Mouse (Mus musculus): Measurements from ENCODE around the gene Syt13.

GRCm38 (mm10) chr2:92870139-92870836 lies 44.6 kb upstream of the Syt13 start:
- TF ChIP-seq CTCF (IDR thresholded peaks at IDR 0.05; ENCODE audit: low read depth, low read length) = no peak
- no peak for TF ChIP-seq GATA1 (IDR thresholded peaks at IDR 0.05; ENCODE audit: borderline replicate concordance, low read length)
- no peak for TF ChIP-seq GATA2 (IDR thresholded peaks at IDR 0.05; ENCODE audit: borderline replicate concordance, low read depth, low read length)
